ENCODE assay signal across 9 mouse cellular contexts in genomic region chr5:41556700-41557309, GRCm38 (mm10).
A peak's percentile ranks its signal among the peaks of the same experiment; 100 is the strongest.
DNase-seq lines count a peak whose midpoint lies in the region; ATAC-seq and TF ChIP-seq lines count a peak whose summit lies in the region.
"Had no signal": no experiment of that assay in that cellular context is flagged by ENCODE, and none has a peak within 500 bp of the region (broad histone marks: within the 10 kb centered on the region; RNA-seq: fewer than 3 reads in every experiment).

No protein-coding gene starts in this region.

- no peak for TF ChIP-seq CTCF in left cerebral cortex, adult 2 months (IDR thresholded peaks at IDR 0.05)

- no peaks in the 10 kb centered on the region for H3K4me1 ChIP-seq in intestine, embryonic 16.5 days (ENCODE audit: control insufficient read depth, insufficient read depth, low read length)
- H3K4me1 ChIP-seq in neural tube, embryonic 14.5 days (ENCODE audit: control insufficient read depth, insufficient read depth, low read length) = no peaks in the 10 kb centered on the region

- H3K9ac ChIP-seq in intestine, embryonic 16.5 days (ENCODE audit: low read depth, low read length) = 0 out of 2 replicates have a peak overlapping the region, but pooled peaks have one; percentile 25
- no peak overlapping the region for H3K9ac ChIP-seq in neural tube, embryonic 14.5 days (replicated peaks; ENCODE audit: low read depth, low read length)

- WGBS in intestine, embryonic 16.5 days = 24% methylated on average over 24 of the region's 24 CpGs
- WGBS in neural tube, embryonic 14.5 days = 53% methylated on average over 24 of the region's 24 CpGs

- H3K36me3 ChIP-seq in intestine, embryonic 16.5 days (ENCODE audit: control insufficient read depth, insufficient read depth, low read length) = no peaks in the 10 kb centered on the region
- H3K36me3 ChIP-seq in neural tube, embryonic 14.5 days (ENCODE audit: control insufficient read depth, insufficient read depth, low read length) = no peaks in the 10 kb centered on the region

- peak; percentile 5 for DNase-seq in cerebellum, adult 11-12 months
- DNase-seq in cerebellum, adult 9-10 months = no peak
- no peak for DNase-seq in left cerebral cortex, adult 2 months (ENCODE audit: extremely low spot score in 1 of 2, low spot score in 2 of 2)
- DNase-seq in left cerebral cortex, adult 9 months (ENCODE audit: low spot score in 2 of 2) = no peak
- no peak for DNase-seq in layer of hippocampus, adult 18-20 months (ENCODE audit: low spot score in 2 of 2)
- DNase-seq in spleen, postnatal 10 days (ENCODE audit: low spot score in 2 of 2) = no peak
- DNase-seq: kidney, adult 11 months had no signal

- no peaks in the 10 kb centered on the region for H3K9me3 ChIP-seq in intestine, embryonic 16.5 days (ENCODE audit: control insufficient read depth, low read length)
- no peaks in the 10 kb centered on the region for H3K9me3 ChIP-seq in neural tube, embryonic 14.5 days (ENCODE audit: control insufficient read depth, low read length)

- H3K4me2 ChIP-seq in intestine, embryonic 16.5 days (ENCODE audit: low read depth, low read length) = peak overlapping the region; percentile 67
- H3K4me2 ChIP-seq in neural tube, embryonic 14.5 days (ENCODE audit: low read depth, low read length) = peak overlapping the region; percentile 30

- 0 out of 2 replicates have a peak overlapping the region, but pooled peaks have one; percentile 9 for H3K4me3 ChIP-seq in left cerebral cortex, adult 2 months
- peak overlapping the region; percentile 30 for H3K4me3 ChIP-seq in intestine, embryonic 16.5 days (ENCODE audit: low read length)
- H3K4me3 ChIP-seq in neural tube, embryonic 14.5 days (ENCODE audit: low read depth, low read length) = peak overlapping the region; percentile 11; the same call in 1 of the 2 replicates

- ATAC-seq in intestine, embryonic 16.5 days = peak; percentile 60
- no peak for ATAC-seq in neural tube, embryonic 14.5 days (ENCODE audit: low read depth)

- intact Hi-C loops in left cerebral cortex, adult 2 months (cut with DNase I) = no loop called here

- H3K27ac ChIP-seq in left cerebral cortex, adult 2 months = no peak overlapping the region
- H3K27ac ChIP-seq in intestine, embryonic 16.5 days (ENCODE audit: low read length) = no peak overlapping the region
- no peak overlapping the region for H3K27ac ChIP-seq in neural tube, embryonic 14.5 days (ENCODE audit: low read depth, low read length)

- H3K27me3 ChIP-seq in intestine, embryonic 16.5 days (replicated peaks; ENCODE audit: control insufficient read depth, insufficient read depth, low read length) = no peaks in the 10 kb centered on the region
- no peaks in the 10 kb centered on the region for H3K27me3 ChIP-seq in neural tube, embryonic 14.5 days (ENCODE audit: control insufficient read depth, insufficient read depth, low read length)
